Mouse (Mus musculus): ENCODE measurements around the gene Pxylp1.
"Not testable (repeated sequence)": the region's sequence is repeated elsewhere in the genome, so short reads cannot be mapped to it uniquely, and the experiment has no call there.

Pxylp1 gene

DNA sequence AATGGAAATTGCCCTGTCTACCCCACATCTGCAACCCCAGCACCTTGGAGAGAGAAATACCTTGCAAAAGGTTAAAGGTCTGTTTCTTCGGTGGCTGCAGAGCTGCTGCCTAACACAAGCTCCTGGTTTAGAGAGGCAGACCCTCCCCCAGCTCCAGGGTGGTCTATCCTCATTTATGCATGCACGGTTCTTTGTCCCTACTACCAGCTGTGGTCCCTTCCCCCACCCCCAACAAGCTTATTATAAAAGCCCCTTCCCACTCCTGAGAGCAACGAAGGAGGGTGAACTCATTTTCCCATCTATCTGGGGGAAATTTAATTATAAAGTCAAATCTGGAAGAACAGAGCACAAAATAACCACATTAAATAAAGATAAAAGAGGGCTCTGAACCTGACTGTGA is at the start of gene Pxylp1:
TSS of gene Pxylp1 (minus strand) at position 124 of the 400 bp plus-strand sequence.
- no peak for DNase-seq

DNA sequence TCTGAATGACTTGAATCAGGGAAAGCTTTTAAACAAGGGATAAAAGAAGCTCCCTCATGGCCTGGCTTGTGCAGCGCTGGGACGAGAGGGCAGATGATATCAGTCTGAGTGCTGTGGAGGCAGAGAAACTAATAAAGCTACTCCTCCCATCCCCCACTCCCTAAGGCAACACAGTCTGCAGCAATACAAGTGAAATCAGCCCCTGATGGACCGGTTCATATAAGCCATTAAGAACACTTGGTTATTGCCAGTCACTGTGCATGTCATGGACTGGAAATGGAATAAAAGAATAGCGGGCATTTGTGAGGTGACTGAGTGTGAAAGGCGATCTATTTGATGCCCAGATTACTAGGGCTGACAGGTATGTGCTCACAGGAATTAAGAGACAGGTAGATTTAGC is 46.4 kb upstream of the Pxylp1 start:
- DNase-seq = no peak

DNA sequence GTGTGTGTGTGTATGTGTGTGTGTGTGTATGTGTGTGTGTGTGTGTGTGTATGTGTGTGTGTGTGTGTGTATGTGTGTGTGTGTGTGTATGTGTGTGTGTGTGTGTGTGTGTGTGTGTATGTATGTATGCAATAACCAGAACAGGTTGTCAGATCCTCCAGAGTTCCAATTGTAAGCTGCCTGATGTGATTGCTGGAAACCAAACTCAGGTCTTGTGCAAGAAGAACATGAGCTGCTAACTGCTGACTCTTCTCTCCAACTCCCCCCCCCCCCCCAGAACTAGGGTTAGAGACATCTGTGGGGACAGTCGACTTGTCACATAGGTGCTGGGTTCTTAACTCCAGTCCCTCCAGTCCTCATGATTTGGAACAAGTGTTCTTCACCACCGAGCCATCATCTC is 44.0 kb upstream of the Pxylp1 start:
- DNase-seq = not testable (repeated sequence)

DNA sequence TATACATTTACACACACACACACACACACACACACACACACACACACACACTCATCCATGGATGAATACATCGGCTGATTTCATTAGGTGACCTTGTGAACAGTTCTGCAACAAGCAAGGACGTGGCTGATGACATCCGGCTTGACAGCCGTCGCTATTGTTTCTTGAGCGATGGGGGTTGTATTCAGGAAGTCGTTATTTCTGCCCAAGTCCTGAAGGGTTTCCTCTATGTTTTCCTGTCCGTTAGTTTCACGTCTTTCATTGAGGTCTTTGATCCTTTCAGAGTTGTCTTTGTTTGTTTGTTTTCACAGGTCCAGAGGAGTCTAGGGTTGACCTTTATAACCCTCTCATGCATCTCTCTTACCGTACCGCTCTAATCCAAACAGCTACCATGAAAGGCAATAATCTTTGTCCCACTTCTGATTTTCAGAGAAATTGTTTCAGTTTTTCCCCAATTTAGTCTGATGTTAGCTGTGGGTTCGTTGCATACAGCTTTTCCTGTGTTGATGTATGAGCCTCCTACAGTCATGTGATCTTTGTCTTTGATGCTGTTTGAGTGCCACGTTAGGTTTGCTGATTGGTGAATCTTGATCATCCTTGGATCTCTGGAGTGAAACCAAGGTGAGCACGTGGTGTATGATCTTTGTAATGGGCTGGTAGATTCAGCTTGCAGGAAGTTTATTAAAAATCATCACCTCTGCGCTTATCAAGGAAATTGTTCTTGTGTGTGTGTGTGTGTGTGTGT is 43.3 kb upstream of the Pxylp1 start:
- DNase-seq = no peak

DNA sequence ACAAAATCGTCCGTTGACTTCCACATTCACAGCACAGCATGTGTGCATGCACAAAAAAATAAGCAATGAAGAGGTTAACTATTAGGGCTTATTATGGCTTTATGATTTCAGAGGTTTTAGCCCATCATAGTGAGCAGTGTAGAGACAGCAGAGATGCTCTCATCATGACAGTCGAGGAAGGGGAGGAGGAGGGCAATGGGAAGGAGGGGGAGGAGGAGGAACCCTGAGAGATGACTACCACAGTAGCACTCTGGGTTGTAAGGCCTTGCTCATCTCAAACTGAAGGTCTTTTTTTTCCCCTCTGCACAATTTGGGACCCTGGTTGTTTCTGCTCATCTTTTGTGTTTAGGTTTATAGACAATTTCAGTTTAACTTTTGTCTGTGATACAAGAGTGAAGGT is 42.3 kb upstream of the Pxylp1 start:
- DNase-seq = no peak

DNA sequence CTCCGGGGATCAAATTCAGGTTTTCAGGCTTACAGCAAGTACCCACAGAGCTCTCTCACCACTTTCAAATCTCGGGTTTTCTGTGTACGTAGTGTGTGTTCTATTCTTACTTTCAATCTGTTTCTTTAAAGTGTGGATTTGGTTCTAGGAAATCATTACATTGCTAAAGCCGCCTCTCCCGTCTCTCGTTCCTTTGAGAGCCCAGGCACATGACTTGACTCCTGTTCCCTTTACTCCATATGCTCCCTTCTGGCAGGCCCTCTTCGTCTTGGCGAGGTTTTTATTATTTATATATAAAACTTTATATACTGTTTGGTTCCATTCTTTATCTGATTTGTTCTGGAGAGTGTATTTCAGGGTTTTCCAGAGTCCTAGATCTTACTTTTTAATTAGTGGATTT is 40.3 kb upstream of the Pxylp1 start:
- DNase-seq = no peak

DNA sequence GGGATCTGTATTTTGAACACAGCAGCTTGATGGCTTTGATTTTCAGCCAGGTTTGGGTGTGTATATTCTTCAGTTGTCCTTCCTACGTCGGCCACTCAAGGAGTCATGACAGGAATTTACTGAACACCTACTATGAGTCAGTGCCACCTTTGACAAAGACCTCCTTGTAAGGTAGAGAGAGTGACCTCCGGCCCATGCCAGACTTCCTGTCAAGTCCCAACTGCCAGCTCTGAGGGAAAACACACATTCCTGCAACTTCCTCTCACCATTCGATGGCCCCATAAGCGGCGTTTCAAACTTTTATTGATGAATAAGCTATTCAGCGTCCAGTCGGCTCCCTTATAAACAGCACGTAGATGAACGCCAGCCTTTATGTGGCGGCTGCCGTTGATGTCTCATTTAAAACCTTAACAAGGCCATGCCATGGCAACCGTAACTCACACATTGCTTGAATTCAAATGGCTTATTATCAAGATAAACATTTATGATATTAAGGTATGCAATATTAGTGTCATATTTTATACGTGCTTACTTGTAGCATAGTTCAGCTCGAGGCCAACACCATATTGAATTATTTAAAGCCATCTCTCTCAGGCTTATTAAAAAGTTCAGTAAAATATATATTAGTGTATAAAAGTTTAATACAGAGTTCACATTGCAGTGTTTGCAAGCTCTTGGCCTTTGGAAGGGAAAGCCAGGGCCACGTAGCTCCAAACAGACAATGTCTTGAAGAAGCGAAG is 31.3 kb upstream of the Pxylp1 start:
- no peak for DNase-seq

DNA sequence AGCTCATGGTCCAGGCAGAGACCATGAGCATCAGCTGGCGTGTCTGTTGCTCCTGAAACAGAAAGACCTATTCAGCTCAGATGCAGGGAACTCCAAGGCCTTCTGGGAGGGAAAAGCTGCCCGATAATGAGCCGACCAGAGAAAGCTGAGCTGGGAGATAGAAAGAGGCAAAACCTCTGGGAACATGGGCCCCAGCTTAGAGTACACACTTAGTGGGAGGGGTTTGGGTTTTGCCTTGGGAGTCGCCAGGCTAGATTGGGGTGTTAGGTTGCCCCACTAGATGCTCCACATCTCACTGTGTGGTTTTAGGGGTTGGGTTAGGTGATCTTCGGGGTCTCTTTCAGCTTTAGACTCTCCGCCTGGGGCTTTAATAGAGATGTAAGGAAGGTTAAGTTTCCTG is 30.6 kb upstream of the Pxylp1 start:
- no peak for DNase-seq

DNA sequence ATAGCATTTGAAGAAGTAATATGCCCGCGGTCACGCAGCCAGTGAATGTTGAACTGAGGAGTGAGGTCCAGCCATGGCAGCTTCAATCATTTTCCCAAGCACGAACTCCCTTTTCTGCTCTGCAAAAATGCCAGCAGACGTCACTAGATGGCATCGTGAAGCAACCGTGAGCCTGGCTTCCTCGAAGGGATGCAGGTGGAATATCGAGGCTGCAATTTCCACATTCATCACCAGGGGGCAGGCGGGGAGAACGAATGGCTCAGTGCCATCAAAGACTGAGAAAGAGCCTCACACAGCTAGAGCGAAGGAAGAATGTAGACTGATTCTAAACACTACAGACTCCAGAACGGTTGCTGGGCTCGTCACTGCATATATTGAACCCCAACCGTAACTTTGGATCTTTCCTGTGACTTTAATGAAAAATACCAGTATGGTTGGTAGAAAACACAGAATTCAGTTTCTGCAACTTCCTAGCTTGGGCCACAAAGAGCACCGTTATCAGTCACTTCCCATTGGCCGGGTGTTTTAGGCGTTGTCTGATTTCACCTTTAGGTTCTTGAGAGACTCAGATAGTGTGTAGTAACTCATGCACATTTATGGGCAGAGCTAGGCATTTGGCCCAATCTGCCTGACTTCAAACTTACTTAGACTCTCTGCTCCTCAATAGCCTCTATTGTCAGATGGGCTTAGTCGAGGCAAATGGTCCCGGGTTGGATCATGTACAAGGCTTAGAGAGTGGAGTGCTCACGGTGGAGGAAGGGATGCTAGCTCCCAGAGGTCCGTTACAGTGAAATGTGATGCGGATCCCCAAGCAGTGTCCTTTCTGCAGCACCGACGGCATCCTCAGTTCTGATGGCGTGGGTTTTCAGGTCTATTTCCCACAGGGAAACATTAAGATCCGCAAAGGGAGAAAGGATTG is 24.4 kb upstream of the Pxylp1 start:
- peak; percentile 92 for DNase-seq

DNA sequence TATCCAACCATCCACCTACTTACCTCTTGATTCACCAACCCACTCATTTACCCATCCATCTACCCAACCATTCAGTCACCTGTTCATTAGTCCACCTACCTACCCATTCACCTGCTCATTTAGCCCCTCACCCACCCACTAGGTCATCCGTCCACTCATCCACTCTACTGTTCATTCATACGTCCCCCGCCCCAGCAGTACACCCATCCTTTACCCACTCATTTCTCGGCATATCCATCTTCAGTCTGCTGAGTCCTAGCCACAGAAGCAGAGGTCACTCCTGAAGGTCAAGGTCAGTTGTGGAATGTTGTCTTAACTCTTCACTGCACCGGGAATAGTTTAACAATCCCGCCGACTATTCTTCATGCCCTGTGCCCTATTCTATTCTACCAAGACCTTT is 23.6 kb upstream of the Pxylp1 start:
- DNase-seq = no peak

DNA sequence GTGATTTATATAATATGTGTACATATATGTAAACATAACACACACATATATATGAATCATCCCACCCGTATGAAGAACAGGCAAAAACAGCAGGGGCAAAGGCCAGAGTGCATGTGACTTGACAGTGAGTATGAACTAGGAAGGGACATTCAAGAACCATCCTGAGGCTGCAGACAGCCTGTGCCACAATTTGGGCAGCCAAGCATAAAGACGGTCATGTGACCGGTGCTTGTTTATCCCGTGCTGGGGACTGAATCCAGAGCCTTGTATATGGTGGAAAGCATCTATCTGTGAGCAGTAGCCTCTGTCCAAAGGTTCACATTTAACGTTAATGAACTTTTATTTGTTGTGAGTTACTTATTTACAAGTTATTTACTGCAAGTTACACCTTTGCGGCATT is 22.4 kb upstream of the Pxylp1 start:
- no peak for DNase-seq

DNA sequence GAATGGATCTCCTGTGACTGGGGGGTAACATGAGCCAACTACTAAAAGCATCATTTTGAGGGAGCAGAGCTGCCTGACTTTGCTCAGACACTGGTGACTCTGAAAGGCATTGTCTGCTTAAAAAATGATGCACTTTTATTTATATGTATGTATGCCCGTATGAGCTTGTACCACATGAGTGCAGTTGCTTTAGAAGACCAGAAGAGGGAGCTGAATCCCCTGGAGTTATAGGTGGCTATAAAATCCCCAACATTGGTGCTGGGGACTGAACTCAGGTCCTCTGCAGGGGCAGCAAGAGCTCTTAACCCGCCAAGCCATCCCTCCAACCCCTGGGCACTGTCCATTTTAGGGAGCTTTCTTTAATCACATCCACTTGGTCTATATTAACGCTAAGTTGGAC is 21.5 kb upstream of the Pxylp1 start:
- no peak for DNase-seq

DNA sequence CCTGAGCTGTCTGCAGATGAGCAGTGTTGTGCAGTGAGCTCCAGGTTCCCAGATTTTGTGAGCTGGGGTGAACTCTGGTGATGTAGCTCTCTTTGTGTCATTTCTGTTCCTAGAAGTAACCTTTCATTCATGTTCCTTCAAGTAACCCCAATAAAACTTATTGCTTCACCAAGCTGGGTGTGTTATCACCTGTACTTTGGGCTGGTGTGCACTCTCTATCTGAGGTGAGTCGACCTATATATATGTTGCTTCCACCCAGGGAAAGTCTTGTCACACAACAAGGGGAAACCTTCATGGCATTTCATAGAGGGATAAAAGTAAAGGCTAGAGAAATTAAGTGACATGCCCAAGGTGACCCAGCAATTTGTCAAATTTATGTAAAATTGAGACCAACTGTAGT is 17.0 kb upstream of the Pxylp1 start:
- no peak for DNase-seq

DNA sequence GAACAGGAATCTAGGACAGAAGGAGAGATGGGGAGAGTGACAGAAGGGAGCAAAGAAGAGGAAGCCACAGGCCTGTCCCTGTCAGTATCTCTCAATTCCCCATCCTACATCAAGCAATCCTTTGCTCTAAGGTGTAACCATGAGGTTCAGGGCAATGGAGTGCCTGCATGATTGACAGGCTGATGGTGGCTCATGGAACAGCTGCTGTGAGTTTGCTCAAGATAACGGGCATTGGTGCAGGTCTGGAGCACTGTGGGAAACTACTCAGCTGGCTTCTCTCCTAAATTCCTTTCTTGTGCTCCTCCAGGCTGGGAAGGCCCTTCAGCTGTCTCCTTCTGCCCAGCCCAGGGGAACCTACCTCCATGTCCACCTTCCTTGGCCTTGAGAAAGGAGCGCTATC is 16.3 kb upstream of the Pxylp1 start:
- DNase-seq = no peak

DNA sequence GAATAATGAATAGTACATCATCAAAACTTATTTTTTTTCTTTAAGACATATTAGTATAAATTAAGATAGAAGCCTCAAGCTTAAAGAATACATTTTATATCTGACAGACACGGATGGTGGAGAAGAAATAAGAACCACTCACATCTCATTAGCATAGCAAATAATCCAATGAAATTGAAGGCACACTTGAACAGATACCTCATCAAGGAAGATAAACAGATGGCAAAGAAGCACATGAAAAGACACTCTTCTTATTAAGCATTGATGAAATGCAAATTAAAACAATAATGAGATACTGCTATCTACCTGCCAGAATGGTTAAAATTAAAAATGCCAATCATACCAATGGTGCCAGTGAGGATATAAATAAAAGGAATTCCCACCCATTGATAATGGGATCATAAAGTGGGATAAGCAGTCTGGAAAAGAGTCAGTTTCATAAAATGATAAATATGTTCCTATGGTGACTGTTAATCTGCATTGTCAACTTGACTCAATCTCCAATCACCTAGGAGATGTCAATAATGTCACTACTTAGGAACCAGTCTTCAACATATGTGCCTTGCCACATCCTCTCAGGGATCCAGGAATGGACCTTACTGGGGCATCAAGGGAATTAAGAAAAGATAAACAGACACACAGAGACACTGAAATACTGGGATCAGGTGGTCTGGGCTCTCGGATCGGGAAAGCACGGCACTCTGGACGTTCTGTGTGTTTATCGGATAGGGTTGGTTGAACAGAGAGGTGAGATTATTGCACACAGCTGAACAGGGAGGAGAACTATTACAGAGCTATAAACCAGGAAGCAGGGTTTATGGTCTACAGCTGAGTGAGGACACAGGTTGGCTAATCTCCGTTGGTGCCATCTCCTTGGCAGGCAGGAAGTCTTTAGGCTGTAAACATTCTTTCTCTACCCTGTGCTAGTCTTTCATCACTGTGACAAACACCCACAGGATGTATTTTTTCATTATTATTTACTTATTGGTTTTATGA is 12.2 kb upstream of the Pxylp1 start:
- DNase-seq = no peak

DNA sequence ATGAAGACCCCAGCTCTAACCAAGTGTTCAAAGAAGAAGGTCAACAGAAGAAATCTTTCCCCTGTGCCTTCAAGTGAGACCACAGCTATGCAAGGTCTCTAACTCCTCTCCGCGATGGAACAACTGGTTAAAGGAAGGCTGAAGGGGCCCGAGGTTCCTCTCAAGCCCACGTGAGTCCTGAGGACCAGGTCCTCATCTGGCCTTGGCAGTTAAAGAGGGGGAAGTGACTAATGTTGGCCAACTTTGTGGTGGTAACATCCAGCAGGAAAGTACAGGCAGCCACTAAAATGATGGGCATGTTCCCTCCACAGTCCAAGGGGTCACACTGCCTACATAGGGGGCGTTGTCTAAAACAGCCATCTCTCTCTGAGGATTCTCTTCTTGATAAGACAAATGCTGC is 7.2 kb upstream of the Pxylp1 start:
- no peak for DNase-seq

DNA sequence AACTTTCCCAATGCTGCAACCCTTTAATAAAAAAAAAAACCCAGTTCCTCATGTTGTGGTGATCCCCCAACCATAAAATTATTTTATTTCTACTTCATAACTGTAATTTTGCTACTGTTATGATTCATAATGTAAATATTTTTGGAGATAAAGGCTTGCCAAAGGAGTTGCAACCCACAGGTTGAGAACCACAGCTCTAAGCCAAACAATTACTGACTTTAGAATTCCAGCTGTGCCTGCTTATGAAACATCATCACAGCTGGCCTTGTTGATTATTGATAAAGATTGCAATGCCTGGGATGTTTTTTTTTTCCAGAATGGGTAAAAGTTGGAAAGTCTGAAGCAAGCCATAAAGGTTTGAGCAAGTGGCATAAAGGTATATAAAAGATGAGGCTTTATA is 6.5 kb upstream of the Pxylp1 start:
- no peak for DNase-seq

DNA sequence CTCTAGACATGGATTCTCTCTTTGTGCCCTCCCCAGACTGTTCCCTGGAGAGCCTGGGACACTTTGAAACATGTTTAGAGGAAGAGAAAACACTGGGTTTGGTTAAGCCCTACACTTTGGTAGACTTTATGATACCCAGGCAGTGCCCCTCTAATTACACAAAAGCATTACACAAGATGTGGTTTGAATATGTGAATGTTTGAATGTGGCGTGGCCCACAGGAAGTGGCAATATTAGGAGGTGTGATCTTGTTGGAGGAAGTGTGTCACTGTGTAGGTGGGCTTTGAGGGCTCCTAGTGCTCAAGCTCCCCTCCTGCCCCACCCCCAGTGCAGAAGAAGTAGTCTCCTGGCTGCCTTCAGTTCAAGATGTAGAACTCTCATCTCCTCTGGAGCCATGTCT is 4.2 kb upstream of the Pxylp1 start:
- DNase-seq = no peak

DNA sequence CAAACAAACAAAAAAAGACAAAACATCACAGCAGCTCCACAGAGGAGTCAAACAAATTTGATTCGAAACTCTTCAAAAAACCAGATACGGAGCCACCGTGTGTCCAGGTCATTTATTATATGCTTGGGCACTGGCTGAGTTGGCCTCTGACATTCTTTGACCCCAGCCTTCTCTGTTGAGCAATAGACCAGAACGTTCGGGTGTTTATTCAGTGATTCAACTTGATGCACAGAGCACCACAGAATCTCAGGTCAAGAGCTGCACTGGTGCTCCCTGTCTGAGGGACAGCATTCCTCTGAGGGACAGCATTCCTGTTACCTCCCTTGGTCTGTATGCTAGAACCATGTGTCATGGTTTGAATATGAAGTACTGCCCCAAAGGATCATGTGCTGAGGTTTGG is 1.1 kb upstream of the Pxylp1 start:
- no peak for DNase-seq

DNA sequence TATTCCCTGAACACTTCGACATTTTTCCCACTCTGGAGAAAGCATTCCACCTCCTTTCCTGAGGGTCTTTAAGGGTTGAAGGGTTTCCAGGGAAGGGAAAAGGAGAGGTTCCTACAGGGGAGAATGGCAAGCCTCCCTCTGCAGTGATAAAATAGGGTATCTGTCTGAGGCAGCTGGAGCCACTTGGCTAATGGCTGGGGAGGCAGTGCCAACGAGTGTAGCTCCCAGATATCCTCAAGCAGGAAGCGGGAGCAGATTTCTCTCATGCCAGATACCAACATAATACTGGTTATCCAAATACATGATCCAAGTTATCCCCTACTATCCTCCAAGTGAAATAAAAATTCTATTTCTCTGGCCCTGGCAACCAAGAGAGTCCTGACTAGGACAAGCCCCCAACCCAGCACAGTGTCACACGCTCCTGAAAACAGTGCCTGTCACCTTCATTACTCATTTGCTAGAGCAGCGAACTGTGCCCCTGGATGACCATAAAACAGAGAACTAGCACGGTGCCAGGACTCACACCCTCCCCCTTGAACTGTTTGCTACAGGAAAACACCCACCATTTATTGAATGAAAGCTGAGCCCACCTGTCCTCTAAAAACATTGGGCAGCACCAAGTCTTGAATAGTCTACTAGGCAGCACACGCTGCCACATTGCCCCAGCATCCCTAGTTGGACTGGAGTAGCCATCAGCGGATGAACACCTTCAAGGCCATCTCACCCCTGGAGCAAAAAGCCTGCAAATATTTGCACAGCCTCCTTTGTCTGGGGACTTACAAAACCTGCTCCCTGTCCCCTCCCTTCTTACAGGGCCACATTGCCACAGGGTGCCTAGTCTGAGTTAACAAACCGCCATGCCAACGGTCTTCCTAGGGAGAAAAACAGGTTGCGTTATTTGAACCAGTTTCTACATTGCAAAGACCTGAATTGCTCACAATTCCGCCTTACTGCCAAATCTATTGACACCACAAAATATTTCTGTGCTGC is 833 bp downstream of the Pxylp1 start:
- no peak for DNase-seq

DNA sequence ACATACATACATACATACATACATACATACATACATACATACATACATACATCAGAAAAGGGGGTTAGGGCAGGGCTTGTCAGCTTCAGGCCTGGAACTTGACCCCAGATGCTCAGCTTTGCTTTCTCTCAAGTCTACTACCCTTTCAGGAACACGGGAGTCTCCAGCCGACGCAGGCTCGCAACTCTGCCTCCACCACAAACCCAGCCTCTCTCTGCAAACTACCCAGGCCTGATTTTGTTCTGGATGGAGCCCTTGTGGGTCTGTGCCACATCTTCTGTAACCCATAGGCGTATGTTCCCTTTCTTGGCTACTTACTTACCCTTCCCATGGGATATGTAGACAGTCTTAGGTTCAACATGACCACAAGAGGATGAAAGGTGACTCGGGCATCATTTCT is 1.7 kb downstream of the Pxylp1 start:
- no peak for DNase-seq

All from right cerebral cortex, postnatal 14 days (tissue).